Mouse (Mus musculus): ENCODE measurements around the gene Hcfc1r1. TPM values are rescaled to one million over a fixed set of nuclear protein-coding genes. Genes with fewer than 3 reads are reported as not detected.

Hcfc1r1 gene
- polyA plus RNA-seq, 1 experiment from 2014 or later = 110 TPM

DNA sequence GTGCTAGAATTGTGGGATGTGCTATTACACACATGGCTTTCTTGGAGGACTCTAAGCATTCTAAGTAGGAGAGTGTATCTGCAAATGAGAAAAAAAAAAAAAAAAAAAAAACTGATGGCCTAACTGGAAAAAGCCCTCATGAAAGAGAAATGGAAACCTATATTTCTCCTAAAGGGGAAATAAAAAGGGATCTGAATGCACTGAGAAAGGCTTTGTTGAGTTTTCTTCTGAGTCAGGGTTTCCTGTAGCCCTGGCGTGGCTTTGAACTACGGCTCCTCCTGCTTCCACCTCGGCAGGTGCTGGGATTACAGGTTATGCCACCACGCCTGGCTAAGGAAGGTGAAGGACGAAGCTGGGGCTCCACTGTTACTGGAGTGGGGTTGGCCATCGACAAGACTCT lies 19.4 kb upstream of the Hcfc1r1 start:
- H3K4me3 ChIP-seq (replicated peaks; ENCODE audit: low read depth, low read length) = no peak overlapping the region
- H3K9ac ChIP-seq (replicated peaks; ENCODE audit: low read length) = no peak overlapping the region
- no peak overlapping the region for H3K27ac ChIP-seq (replicated peaks; ENCODE audit: low read depth, low read length)
- ATAC-seq (ENCODE audit: low FRiP score, low TSS enrichment) = no peak
- no peak overlapping the region for H3K4me2 ChIP-seq (ENCODE audit: low read length)
- H3K9me3 ChIP-seq (ENCODE audit: control insufficient read depth, low read length) = no peaks in the 10 kb centered on the region
- no peak for DNase-seq
- H3K27me3 ChIP-seq (ENCODE audit: control insufficient read depth, insufficient read depth, low read length) = no peaks in the 10 kb centered on the region
- H3K36me3 ChIP-seq (ENCODE audit: control insufficient read depth, insufficient read depth, low read length) = no peaks in the 10 kb centered on the region
- 62% methylated on average over 6 of the region's 6 CpGs for WGBS
- H3K4me1 ChIP-seq (ENCODE audit: control insufficient read depth, insufficient read depth, low read length) = no peaks in the 10 kb centered on the region

DNA sequence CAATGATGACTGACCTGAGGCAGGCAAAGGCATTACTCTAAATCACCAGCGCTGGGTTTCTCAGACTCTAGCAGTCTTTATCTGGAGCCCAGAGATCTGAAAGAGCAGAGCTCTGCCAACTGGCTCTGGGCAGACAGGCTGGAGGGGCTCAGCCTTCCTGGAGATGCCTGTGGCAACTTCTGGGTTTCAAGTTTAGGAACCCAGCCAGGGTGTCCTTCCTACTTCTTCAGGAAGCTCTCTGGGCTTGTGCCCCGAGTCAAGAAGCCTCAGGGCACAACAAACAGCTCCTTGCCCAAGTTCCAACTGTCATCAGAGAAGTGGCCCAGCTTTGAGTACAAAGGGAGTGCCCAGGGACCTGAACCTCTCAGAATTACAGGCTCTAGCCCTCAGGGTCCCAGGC lies 19.0 kb upstream of the Hcfc1r1 start:
- Histone ChIP-seq H3K27me3 (ENCODE audit: control insufficient read depth, insufficient read depth, low read length) (0 out of 2 replicates have a peak, but pooled peaks cover under 1% of the 10 kb centered on the region), H3K4me3 (replicated peaks; ENCODE audit: low read depth, low read length) (no peak overlapping the region), H3K4me1 (ENCODE audit: control insufficient read depth, insufficient read depth, low read length) (no peaks in the 10 kb centered on the region), H3K9me3 (ENCODE audit: control insufficient read depth, low read length) (no peaks in the 10 kb centered on the region), H3K4me2 (ENCODE audit: low read length) (no peak overlapping the region), H3K9ac (replicated peaks; ENCODE audit: low read length) (no peak overlapping the region), H3K36me3 (ENCODE audit: control insufficient read depth, insufficient read depth, low read length) (no peaks in the 10 kb centered on the region), H3K27ac (replicated peaks; ENCODE audit: low read depth, low read length) (no peak overlapping the region)
- ATAC-seq (ENCODE audit: low FRiP score, low TSS enrichment) = no peak
- 74% methylated on average over 2 of the region's 2 CpGs for WGBS
- DNase-seq = no peak

- 87% methylated on average over 3 of the region's 3 CpGs for WGBS
Observed at GRCm38 (mm10) chr17:23658450-23658849, 14.9 kb upstream of the Hcfc1r1 start.

DNA sequence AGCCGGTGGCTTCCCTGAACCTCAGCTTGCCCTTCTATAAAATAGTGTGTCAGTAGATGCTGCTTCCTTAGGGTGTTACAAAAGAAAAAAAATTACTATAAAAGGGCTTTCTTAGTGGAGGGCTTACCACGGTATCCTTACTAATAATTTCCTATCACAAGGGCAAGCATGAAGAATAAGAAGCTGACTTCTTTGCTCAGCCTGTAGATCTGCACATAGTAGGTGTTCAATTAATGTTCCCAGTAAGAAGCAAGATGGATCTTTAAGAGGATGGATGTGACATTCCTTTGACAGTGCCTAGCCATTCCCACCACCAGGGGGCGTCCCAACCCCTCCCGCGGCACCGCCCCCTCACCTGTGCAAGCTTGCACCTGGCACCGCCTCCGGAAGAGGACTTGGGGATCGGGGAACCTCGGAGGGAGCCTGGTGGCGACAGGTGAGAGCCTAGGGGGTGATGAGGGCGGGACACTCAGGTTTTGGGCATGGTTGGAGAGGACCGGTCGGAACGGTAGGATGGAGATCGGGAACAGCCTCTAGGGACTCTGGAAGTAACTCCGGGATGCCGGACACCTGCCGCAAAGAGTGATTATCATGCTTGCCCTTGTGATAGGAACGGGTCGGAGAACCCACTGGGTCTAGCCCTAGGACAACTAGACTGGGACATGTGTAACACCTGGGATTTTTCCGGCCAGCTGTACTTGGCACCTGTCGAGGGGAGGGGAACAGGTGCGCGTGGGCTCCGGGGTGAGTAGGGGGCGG lies 13.1 kb upstream of the Hcfc1r1 start, which contains the start of gene Bicdl2:
TSS of gene Bicdl2 (plus strand) at position 390 of the 759 bp plus-strand sequence.
- Histone ChIP-seq H3K4me2 (ENCODE audit: low read length) (no peak within 1 kb of the TSS), H3K4me1 (ENCODE audit: control insufficient read depth, insufficient read depth, low read length) (no peaks in the 10 kb centered on the region), H3K27ac (replicated peaks; ENCODE audit: low read depth, low read length) (no peak within 1 kb of the TSS), H3K36me3 (ENCODE audit: control insufficient read depth, insufficient read depth, low read length) (no peaks in the 10 kb centered on the region), H3K4me3 (replicated peaks; ENCODE audit: low read depth, low read length) (no peak within 1 kb of the TSS), H3K9me3 (ENCODE audit: control insufficient read depth, low read length) (no peaks in the 10 kb centered on the region), H3K9ac (replicated peaks; ENCODE audit: low read length) (no peak within 1 kb of the TSS), H3K27me3 (ENCODE audit: control insufficient read depth, insufficient read depth, low read length) (peaks cover 27% of the 10 kb centered on the region)
- ATAC-seq (ENCODE audit: low FRiP score, low TSS enrichment) = no peak
- WGBS = 7% methylated on average over 27 of the region's 27 CpGs
- no peak for DNase-seq

More at GRCm38 (mm10) chr17:23658450-23658849, 14.9 kb upstream of the Hcfc1r1 start:
- DNase-seq = no peak
- Histone ChIP-seq H3K36me3 (ENCODE audit: control insufficient read depth, insufficient read depth, low read length) (no peaks in the 10 kb centered on the region), H3K4me2 (ENCODE audit: low read length) (no peak overlapping the region), H3K4me3 (replicated peaks; ENCODE audit: low read depth, low read length) (no peak overlapping the region), H3K27ac (replicated peaks; ENCODE audit: low read depth, low read length) (no peak overlapping the region), H3K4me1 (ENCODE audit: control insufficient read depth, insufficient read depth, low read length) (no peaks in the 10 kb centered on the region), H3K9me3 (ENCODE audit: control insufficient read depth, low read length) (no peaks in the 10 kb centered on the region), H3K27me3 (ENCODE audit: control insufficient read depth, insufficient read depth, low read length) (peaks cover 27% of the 10 kb centered on the region), H3K9ac (replicated peaks; ENCODE audit: low read length) (no peak overlapping the region)
- no peak for ATAC-seq (ENCODE audit: low FRiP score, low TSS enrichment)

- Histone ChIP-seq H3K9me3 (ENCODE audit: control insufficient read depth, low read length) (no peaks in the 10 kb centered on the region), H3K9ac (replicated peaks; ENCODE audit: low read length) (no peak overlapping the region), H3K4me1 (ENCODE audit: control insufficient read depth, insufficient read depth, low read length) (no peaks in the 10 kb centered on the region), H3K27me3 (ENCODE audit: control insufficient read depth, insufficient read depth, low read length) (peaks cover 27% of the 10 kb centered on the region), H3K36me3 (ENCODE audit: control insufficient read depth, insufficient read depth, low read length) (no peaks in the 10 kb centered on the region), H3K4me2 (ENCODE audit: low read length) (no peak overlapping the region), H3K4me3 (replicated peaks; ENCODE audit: low read depth, low read length) (no peak overlapping the region), H3K27ac (replicated peaks; ENCODE audit: low read depth, low read length) (no peak overlapping the region)
- DNase-seq (no peak), ATAC-seq (ENCODE audit: low FRiP score, low TSS enrichment) (no peak)
- 6% methylated on average over 13 of the region's 14 CpGs for WGBS
Observed at GRCm38 (mm10) chr17:23660876-23661200, 12.6 kb upstream of the Hcfc1r1 start.

DNA sequence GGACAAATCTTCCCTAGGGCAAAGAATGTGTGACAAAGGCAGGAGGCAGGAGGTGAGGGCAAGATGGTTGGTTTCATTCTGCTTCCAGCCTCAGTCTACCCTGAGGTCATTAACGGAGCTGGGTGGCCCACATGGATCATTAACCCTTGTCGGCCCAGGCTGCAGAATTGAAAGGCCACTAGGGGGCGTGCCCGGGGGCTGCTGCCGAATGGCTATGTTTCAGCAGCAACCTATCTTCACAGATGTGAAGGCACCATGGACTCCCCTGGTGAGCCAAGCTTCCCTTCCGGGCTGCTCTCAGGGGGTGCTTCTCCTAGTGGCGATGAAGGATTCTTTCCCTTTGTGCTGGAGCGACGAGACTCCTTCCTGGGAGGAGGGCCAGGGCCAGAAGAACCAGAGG lies 11.9 kb upstream of the Hcfc1r1 start:
- Histone ChIP-seq H3K27ac (replicated peaks; ENCODE audit: low read depth, low read length) (no peak overlapping the region), H3K4me2 (ENCODE audit: low read length) (no peak overlapping the region), H3K36me3 (ENCODE audit: control insufficient read depth, insufficient read depth, low read length) (peaks cover 6% of the 10 kb centered on the region; the same call in 1 of the 2 replicates), H3K4me1 (ENCODE audit: control insufficient read depth, insufficient read depth, low read length) (no peaks in the 10 kb centered on the region), H3K27me3 (ENCODE audit: control insufficient read depth, insufficient read depth, low read length) (peaks cover 27% of the 10 kb centered on the region), H3K4me3 (replicated peaks; ENCODE audit: low read depth, low read length) (no peak overlapping the region), H3K9me3 (ENCODE audit: control insufficient read depth, low read length) (no peaks in the 10 kb centered on the region), H3K9ac (replicated peaks; ENCODE audit: low read length) (no peak overlapping the region)
- DNase-seq (no peak), ATAC-seq (ENCODE audit: low FRiP score, low TSS enrichment) (no peak)
- WGBS = 3% methylated on average over 9 of the region's 9 CpGs

GRCm38 (mm10) chr17:23664556-23665021 lies 8.8 kb upstream of the Hcfc1r1 start:
- Histone ChIP-seq H3K27me3 (ENCODE audit: control insufficient read depth, insufficient read depth, low read length) (peaks cover 25% of the 10 kb centered on the region), H3K4me2 (ENCODE audit: low read length) (no peak overlapping the region), H3K36me3 (ENCODE audit: control insufficient read depth, insufficient read depth, low read length) (peaks cover 22% of the 10 kb centered on the region), H3K4me3 (replicated peaks; ENCODE audit: low read depth, low read length) (no peak overlapping the region), H3K27ac (replicated peaks; ENCODE audit: low read depth, low read length) (no peak overlapping the region), H3K9me3 (ENCODE audit: control insufficient read depth, low read length) (no peaks in the 10 kb centered on the region), H3K4me1 (ENCODE audit: control insufficient read depth, insufficient read depth, low read length) (no peaks in the 10 kb centered on the region), H3K9ac (replicated peaks; ENCODE audit: low read length) (no peak overlapping the region)
- DNase-seq (peak; percentile 77), ATAC-seq (ENCODE audit: low FRiP score, low TSS enrichment) (no peak)
- WGBS = 17% methylated on average over 5 of the region's 5 CpGs

DNA sequence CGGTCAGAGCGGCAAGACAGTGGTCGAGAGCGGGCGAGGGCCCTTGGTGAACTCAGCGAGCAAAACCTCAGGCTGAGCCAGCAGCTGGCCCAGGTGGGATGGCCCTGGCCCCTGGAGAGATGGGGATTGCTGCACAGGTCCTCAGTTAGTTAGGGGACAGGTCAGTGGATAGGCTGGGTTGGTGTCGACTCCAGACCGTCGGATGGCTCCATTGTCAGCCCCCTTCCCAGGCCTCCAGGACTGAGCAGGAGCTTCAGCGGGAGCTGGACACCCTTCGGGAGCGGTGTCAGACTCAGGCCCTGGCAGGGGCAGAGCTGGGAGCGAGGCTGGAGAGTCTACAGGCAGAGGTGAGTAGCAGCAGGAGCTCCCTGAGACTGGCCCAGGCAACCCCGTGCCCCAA lies 7.9 kb upstream of the Hcfc1r1 start:
- no peak for ATAC-seq (ENCODE audit: low FRiP score, low TSS enrichment)
- no peak overlapping the region for H3K27ac ChIP-seq (replicated peaks; ENCODE audit: low read depth, low read length)
- no peaks in the 10 kb centered on the region for H3K4me1 ChIP-seq (ENCODE audit: control insufficient read depth, insufficient read depth, low read length)
- no peak overlapping the region for H3K4me3 ChIP-seq (replicated peaks; ENCODE audit: low read depth, low read length)
- no peak overlapping the region for H3K4me2 ChIP-seq (ENCODE audit: low read length)
- no peak overlapping the region for H3K9ac ChIP-seq (replicated peaks; ENCODE audit: low read length)
- no peaks in the 10 kb centered on the region for H3K9me3 ChIP-seq (ENCODE audit: control insufficient read depth, low read length)
- H3K27me3 ChIP-seq (ENCODE audit: control insufficient read depth, insufficient read depth, low read length) = peaks cover 16% of the 10 kb centered on the region
- 75% methylated on average over 14 of the region's 14 CpGs for WGBS
- no peak for DNase-seq
- H3K36me3 ChIP-seq (ENCODE audit: control insufficient read depth, insufficient read depth, low read length) = peaks cover 32% of the 10 kb centered on the region

GRCm38 (mm10) chr17:23670516-23671074 lies 2.8 kb upstream of the Hcfc1r1 start:
- Histone ChIP-seq H3K27ac (replicated peaks; ENCODE audit: low read depth, low read length) (no peak overlapping the region), H3K4me1 (ENCODE audit: control insufficient read depth, insufficient read depth, low read length) (peaks cover 16% of the 10 kb centered on the region), H3K9ac (replicated peaks; ENCODE audit: low read length) (no peak overlapping the region), H3K9me3 (ENCODE audit: control insufficient read depth, low read length) (no peaks in the 10 kb centered on the region), H3K4me3 (replicated peaks; ENCODE audit: low read depth, low read length) (no peak overlapping the region), H3K27me3 (ENCODE audit: control insufficient read depth, insufficient read depth, low read length) (peaks cover 6% of the 10 kb centered on the region), H3K36me3 (ENCODE audit: control insufficient read depth, insufficient read depth, low read length) (peaks cover 32% of the 10 kb centered on the region), H3K4me2 (ENCODE audit: low read length) (no peak overlapping the region)
- 96% methylated on average over 7 of the region's 7 CpGs for WGBS
- ATAC-seq (ENCODE audit: low FRiP score, low TSS enrichment) (no peak), DNase-seq (no peak)
